Mouse (Mus musculus) adrenal gland, adult 2 months (tissue): ENCODE measurements around the gene Sorl1. TPM values are rescaled to one million over a fixed set of nuclear protein-coding genes. Genes with fewer than 3 reads are reported as not detected.

ENCODE experiments used
- DNase-seq: peaks from one replicate; pipeline ENCODE4 v3.0.0; 2021
- polyA plus RNA-seq: library from polyadenylated mRNA; depleted of rRNA; stranded (reverse); fragments of >200 nt; gene quantifications from 2 replicates; pipeline ENCODE4 v1.2.3, GENCODE M21; 2012
- total RNA-seq, 2 experiments: library from RNA; stranded (reverse); gene quantifications; 2 replicates each; pipeline ENCODE4 v1.2.3; 2021

The Sorl1 gene
- total and polyA plus RNA-seq, 3 experiments, result 13.4 to 27.2 (median 20.7) TPM

GRCm38 (mm10) chr9:41952650-41953204, 171.4 kb downstream of the Sorl1 start:
- no peak for DNase-seq

DNA sequence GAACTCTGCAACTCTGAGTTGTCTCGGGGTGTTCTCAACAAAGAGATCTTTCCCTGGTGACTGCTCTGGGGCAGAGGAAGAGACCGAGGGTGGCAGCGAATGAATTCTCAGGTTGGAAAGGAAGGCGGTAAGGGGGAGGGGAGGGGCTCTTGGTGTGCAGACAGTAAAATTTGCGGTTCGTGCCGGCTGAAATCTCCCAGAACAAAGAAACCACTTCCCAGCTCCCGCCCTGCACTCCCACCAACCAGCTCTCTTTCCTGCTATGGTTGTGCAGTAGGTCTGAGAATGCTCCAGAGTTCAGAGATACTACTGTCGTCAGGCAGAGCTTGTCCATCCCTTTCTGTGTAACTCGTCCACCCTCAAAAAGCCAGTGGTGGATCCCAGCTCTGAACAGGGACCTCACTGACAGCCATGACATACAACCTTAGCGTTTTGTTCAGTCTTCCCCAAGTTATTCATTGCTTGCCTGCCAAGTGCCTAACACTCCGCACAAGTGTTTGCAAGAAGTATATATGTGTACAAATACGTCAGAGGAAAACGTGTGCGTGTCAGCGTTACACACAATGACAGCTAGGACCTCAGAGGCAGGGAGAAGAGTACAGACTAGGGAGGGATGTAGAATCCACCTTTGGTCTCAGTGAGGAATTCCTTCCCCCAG, 172.5 kb downstream of the Sorl1 start:
- DNase-seq, result no peak

- DNase-seq, result peak; percentile 90
Measured at GRCm38 (mm10) chr9:41950991-41951451, 173.1 kb downstream of the Sorl1 start.

DNA sequence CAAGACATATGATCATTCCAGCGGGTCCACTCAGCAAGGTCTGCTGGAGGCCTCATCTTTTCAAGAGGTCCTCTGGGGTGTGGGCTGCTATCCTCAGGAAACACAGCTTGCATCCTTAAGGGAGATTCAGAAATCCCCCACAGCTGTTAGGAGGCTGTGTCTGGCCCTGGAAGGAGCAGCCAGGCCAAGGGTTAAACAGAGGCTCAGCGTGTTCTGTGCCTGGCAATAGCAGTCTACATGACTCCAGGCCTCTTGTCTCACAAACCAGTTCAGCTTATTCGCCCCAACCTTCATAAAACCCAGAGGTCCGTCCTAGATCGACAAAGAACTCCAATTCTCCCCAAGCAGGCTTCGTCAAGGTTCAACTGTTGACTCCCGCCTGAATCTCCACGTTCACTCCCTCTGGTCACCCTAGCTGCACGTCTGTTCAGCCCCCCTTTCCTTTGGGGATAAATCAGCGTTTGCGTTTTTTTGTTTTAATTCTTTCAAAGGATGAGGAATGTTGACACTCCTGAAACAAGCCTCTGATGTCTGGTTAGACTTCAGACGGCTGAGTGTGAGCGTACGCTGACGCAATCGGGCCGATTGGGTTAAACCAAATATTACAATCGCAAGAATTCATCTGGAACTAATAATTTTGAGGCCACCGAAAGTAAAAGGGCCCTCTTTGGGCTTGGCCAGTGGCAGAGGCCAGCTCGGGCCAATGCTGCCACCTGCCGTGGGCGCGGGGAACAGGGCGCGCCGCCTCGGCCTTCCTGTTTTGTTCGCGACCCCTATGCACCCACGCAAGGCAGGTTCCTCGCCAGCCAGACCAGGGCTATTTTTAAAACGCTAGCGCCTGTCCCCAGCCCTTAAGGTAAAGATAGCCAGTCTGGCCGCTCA, 173.7 kb downstream of the Sorl1 start:
- DNase-seq, result peak; percentile 93

DNA sequence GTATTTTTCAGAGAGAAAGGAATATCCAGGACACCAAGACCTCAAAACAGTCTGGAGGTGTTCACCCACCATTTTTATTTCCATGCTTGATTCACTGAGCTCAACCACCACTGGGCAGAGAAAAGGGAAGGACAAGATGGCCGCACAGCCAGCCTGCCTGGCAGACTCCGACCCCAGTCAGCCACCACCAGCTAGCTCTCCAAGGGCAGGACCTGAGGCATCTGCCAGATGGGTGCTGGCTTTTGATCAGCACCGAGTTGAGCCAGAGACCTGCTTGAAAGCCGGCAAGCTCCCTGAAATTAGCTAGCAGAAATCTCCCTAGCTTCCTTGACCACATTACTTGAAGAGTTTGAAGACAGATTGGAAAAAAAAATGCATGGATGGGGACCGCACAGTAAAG, 174.6 kb downstream of the Sorl1 start:
- peak; percentile 17 for DNase-seq

- DNase-seq, result no peak
Measured at GRCm38 (mm10) chr9:41944964-41945363, 179.1 kb downstream of the Sorl1 start.

GRCm38 (mm10) chr9:41942970-41943635, 181.0 kb downstream of the Sorl1 start:
- no peak for DNase-seq

- DNase-seq, result no peak
Measured at GRCm38 (mm10) chr9:41940311-41940853, 183.7 kb downstream of the Sorl1 start.

DNA sequence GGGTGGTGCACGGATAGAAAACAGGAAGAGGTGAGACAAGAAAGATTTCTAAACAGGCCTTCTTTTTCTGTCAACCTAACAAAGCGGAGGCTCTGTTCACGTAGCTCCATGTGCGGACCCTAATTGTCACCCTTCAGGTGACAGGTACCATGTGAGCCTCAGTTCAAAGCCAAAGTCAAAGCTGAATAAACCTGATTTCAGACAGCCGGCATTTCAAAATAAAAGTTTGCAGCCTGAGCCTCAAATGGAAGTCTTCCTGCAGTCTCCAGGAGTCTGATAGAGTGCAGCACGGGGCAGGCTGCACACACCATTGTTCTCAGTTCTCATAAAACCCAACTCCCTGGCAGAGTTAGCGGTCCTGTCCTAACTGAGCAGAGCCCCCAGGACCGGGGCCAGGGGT, 185.6 kb downstream of the Sorl1 start:
- DNase-seq, result no peak

GRCm38 (mm10) chr9:41937967-41938348, 186.1 kb downstream of the Sorl1 start:
- DNase-seq, result peak; percentile 55

DNA sequence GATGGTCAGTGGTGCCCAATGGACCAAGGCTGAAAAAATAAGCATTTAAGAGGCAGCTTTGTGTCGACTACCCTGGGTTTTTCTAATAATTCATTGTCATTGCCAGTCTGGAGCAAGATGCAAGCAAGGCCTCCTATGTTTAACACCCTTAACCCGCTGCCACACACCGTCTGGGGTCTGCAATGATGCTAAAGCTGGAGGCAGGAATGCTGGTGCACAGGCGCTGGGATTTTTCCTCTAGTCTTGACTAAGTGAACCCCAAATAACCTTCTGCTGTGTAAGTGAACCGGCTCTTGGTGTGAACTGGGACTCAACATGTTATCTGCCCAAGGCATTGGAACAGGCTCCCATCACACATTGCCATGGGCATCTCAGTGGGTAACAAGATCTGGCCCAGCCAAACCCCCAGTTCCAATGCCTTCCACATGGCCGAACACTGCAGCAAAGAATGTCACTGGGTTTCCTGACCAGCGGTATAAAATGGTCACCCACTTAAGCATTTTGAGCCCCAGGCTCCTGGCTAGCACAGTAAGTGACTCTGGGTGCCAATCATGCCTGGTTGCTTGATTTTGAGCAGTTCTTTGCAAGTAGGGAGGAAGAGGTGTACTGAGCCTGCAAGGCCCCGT, 186.6 kb downstream of the Sorl1 start:
- peak; percentile 12 for DNase-seq

DNA sequence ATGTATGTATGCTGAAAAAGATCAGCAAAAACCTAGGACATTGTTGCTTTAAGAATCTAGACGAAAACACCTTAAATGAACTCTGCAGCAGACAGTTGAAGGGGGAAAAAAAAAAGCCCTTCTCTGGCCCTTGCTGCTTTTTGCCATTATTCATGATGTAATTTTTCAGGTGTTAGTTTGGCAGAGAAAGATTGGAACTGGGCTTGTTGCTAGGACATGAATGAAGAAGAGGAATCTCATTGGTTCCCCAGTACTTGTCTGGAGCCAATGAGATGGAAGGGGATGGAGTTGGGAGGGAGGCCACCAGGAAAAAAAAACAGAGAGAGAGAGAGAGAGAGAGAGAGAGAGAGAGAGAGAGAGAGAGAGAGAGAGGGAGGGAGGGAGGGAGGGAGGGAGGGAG, 187.5 kb downstream of the Sorl1 start:
- DNase-seq, result no peak

DNA sequence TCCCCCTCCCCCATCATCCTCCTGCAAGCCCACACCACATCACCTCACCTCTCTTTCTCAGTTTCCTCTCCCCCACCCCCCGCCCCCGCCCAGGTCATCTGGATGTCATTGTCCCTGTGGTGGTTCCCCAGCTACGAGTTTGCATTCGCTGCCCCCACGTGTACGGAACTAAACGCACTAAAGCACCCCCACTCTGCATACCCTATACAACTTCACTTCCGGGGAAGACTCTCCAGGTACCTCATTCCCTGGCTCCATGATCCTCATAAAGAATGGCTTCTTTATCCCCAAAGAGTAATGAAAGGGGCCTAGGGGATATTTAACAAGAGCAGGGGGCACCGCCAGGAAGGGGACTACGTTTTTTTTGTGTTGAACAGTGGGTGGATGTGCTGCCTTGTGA, 188.1 kb downstream of the Sorl1 start:
- DNase-seq, result no peak

DNA sequence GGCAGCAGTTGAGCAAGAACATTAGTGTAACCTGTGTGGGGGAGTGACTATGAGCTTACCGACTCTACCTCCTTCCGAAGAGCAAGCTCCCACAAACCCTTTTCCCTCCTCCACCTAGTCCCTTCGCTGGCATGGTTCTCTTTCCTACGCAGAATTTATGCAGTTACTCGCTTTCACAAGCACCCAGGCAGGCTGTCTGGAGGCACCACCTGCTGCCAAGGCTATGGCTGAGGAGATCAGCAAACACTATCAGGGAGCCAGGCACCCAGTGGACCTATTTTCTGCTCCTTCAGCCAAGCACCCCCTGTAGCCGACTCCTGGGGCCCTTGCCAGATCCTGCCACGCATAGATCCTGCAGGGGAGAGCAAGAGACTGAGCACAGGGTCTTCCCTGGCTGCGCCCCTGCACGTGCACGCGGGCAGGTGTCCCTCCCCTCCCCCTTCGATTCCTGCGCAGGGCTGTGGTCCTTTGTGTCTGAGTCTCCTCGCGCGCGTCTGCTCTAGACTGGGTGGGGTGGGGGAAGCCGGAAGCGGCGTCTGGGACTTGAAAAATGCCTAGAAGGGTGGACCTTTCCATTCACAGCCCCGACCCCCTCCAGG, 188.6 kb downstream of the Sorl1 start:
- DNase-seq, result peak; percentile 32

- DNase-seq, result no peak
Measured at GRCm38 (mm10) chr9:41934848-41935372, 189.2 kb downstream of the Sorl1 start.

DNA sequence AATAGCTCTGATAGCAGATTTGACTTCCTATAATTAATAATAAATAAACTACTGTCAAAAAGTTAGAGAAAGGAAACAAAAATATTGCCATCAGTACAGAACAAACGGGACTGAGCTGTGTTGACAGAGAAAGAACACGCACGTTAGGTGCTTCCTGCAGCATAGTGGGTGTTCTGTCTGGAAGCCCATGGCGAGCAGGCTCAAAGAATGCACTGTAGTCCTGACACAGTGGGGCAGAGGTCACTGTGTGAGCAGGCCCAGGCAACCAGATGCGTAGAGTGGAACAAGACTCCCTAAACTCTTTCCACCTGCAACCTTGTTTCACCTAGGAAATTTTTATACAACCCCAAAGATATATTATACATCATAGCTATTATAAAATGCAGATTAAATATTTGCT, 194.1 kb downstream of the Sorl1 start:
- DNase-seq, result no peak

- no peak for DNase-seq
Measured at GRCm38 (mm10) chr9:41925721-41926120, 198.4 kb downstream of the Sorl1 start.

- DNase-seq, result no peak
Measured at GRCm38 (mm10) chr9:41924140-41924539, 200.0 kb downstream of the Sorl1 start.

DNA sequence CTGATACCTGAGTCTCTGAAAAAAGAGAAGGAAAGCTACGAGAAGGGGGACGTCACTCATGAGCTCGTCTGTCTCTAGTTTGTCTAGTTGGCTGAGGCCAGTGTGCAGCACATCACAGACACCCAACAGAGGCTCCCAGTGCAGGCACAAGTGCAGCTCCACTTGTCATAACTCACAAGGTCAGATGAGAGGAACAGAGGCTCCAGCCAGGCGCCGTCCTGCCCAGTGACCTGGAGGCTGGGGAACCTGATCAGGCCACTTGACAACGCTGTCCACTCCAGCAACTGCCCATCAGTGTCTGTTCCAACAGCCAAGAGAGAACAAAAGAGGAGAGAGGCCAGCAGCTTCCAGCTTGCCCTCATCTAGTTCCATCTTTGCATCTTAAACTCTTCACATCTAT, 201.7 kb downstream of the Sorl1 start:
- DNase-seq, result peak; percentile 15

DNA sequence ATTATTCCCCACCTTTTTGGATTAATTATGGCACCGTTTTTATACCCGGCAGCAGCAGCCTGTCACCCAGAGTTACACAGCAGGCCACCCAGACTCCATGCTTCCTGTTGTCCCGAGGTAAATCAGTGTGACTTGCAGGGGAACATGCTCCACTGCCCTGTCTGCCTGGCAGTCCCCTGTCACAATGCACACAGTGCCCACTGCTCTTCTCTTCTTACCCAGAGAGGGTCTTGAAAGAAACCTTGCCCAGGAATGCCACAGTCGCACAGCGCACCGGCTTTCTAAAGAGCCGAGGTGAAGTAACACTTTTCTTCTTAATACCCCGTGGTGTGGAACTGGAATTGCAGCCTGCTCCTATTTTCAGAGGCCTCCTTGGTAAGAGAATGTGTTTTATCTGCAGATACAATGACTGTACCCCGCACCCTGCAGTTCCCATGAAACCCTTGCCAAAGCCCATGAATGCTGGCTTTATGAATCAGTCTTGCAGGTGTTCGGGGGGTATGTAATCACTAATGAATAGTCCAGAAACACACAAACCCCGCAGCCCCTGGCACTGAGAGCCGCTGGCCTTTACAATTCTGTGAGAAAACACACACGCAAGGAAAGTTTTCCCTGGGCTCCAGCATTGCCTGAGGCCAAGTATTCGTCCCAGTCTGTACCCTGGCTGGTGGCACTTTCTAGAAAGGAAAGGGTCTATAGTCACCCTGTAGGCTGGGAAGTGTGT, 205.3 kb downstream of the Sorl1 start:
- DNase-seq, result no peak
